Mouse (Mus musculus) embryo, embryonic 10 days (tissue): ENCODE data around the gene Casq1.
"Not testable (repeated sequence)": the region's sequence is repeated elsewhere in the genome, so short reads cannot be mapped to it uniquely, and the experiment has no call there.

Experiments
- DNase-seq: peaks from one replicate; pipeline ENCODE4 v3.0.0-alpha.2; 2015; ENCODE audit warnings: low spot score

The Casq1 gene

GRCm38 (mm10) chr1:172219451-172220406 lies at the start of gene Casq1:
TSS of gene Casq1 (minus strand) at chr1:172219868.
- DNase-seq = no peak

- DNase-seq = no peak
These were observed 41.9 kb upstream of the Casq1 start, which contains the start of gene Igsf8 for GRCm38 (mm10) chr1:172261477-172262078. TSS of gene Igsf8 (plus strand) at chr1:172261641.

GRCm38 (mm10) chr1:172258314-172258713 lies 38.6 kb upstream of the Casq1 start, which contains the start of gene Atp1a4:
TSS of gene Atp1a4 (minus strand) at chr1:172258414.
- no peak for DNase-seq

- DNase-seq = peak; percentile 69
These were observed 28.0 kb upstream of the Casq1 start for GRCm38 (mm10) chr1:172247679-172248078.

- no peak for DNase-seq
These were observed 27.5 kb upstream of the Casq1 start for GRCm38 (mm10) chr1:172247216-172247615.

- not testable (repeated sequence) for DNase-seq
These were observed 25.0 kb upstream of the Casq1 start for GRCm38 (mm10) chr1:172244645-172245044.

GRCm38 (mm10) chr1:172243547-172244205 lies 24.0 kb upstream of the Casq1 start:
- peak; percentile 39 for DNase-seq

GRCm38 (mm10) chr1:172242401-172242800 lies 22.7 kb upstream of the Casq1 start:
- DNase-seq = peak; percentile 43

- peak; percentile 29 for DNase-seq
These were observed 21.5 kb upstream of the Casq1 start for GRCm38 (mm10) chr1:172240945-172241708.

- DNase-seq = no peak
These were observed 9.5 kb upstream of the Casq1 start for GRCm38 (mm10) chr1:172229215-172229614.

- DNase-seq = no peak
These were observed 8.5 kb upstream of the Casq1 start for GRCm38 (mm10) chr1:172228209-172228608.

GRCm38 (mm10) chr1:172221297-172222063 lies 1.8 kb upstream of the Casq1 start:
- DNase-seq = peak; percentile 41

GRCm38 (mm10) chr1:172220414-172220813 lies 746 bp upstream of the Casq1 start:
- DNase-seq = no peak

- no peak for DNase-seq
These were observed 1.3 kb downstream of the Casq1 start for GRCm38 (mm10) chr1:172218164-172218910.

- DNase-seq = peak; percentile 93
These were observed 2.5 kb downstream of the Casq1 start for GRCm38 (mm10) chr1:172217148-172217547.

GRCm38 (mm10) chr1:172214748-172215147 lies 4.9 kb downstream of the Casq1 start:
- no peak for DNase-seq

GRCm38 (mm10) chr1:172213771-172214170 lies 5.9 kb downstream of the Casq1 start:
- no peak for DNase-seq

- no peak for DNase-seq
These were observed 6.9 kb downstream of the Casq1 start for GRCm38 (mm10) chr1:172212776-172213175.

- no peak for DNase-seq
These were observed 12.5 kb downstream of the Casq1 start for GRCm38 (mm10) chr1:172207111-172207584.
